Mouse (Mus musculus): ENCODE measurements around the gene Nlgn2. TPM values are rescaled to one million over a fixed set of nuclear protein-coding genes. Genes with fewer than 3 reads are reported as not detected.

The Nlgn2 gene
- polyA plus RNA-seq, 1 experiment, result 14.4 TPM

GRCm38 (mm10) chr11:69846738-69847688 is 9.4 kb upstream of the Nlgn2 start:
- WGBS, result 10% methylated on average over 37 of the region's 37 CpGs
- no peak for DNase-seq
- no peaks in the 10 kb centered on the region for H3K36me3 ChIP-seq (ENCODE audit: control insufficient read depth, insufficient read depth, low read length)
- H3K27ac ChIP-seq (ENCODE audit: control insufficient read depth, insufficient read depth, low read length), result peak overlapping the region; percentile 72
- TF ChIP-seq POLR2A (IDR thresholded peaks at IDR 0.05; ENCODE audit: control insufficient read depth, extremely low read depth, insufficient read depth, low read length, poor library complexity) (0 out of 2 replicates have a peak, but pooled peaks have one; percentile 7), CTCF (IDR thresholded peaks at IDR 0.05; ENCODE audit: borderline replicate concordance, control insufficient read depth, extremely low read depth, insufficient read depth, low read length, poor library complexity) (no peak)
- no peaks in the 10 kb centered on the region for H3K27me3 ChIP-seq (ENCODE audit: control insufficient read depth, insufficient read depth, low read length)
- peaks cover 42% of the 10 kb centered on the region for H3K4me1 ChIP-seq (replicated peaks; ENCODE audit: control insufficient read depth, insufficient read depth, low read length)
- H3K4me3 ChIP-seq (ENCODE audit: control insufficient read depth, insufficient read depth, low read length), result peak overlapping the region; percentile 96

- TF ChIP-seq POLR2A (IDR thresholded peaks at IDR 0.05; ENCODE audit: control insufficient read depth, extremely low read depth, insufficient read depth, low read length, poor library complexity) (peak; percentile 63; the same call in 1 of the 2 replicates), CTCF (IDR thresholded peaks at IDR 0.05; ENCODE audit: borderline replicate concordance, control insufficient read depth, extremely low read depth, insufficient read depth, low read length, poor library complexity) (peak; percentile 28; the same call in 1 of the 2 replicates)
- Histone ChIP-seq H3K27me3 (ENCODE audit: control insufficient read depth, insufficient read depth, low read length) (no peaks in the 10 kb centered on the region), H3K36me3 (ENCODE audit: control insufficient read depth, insufficient read depth, low read length) (no peaks in the 10 kb centered on the region), H3K4me1 (replicated peaks; ENCODE audit: control insufficient read depth, insufficient read depth, low read length) (peaks cover 39% of the 10 kb centered on the region), H3K4me3 (ENCODE audit: control insufficient read depth, insufficient read depth, low read length) (peak within 1 kb of the TSS; percentile 96), H3K27ac (ENCODE audit: control insufficient read depth, insufficient read depth, low read length) (peak within 1 kb of the TSS; percentile 72)
- DNase-seq, result peak; percentile 95
- WGBS, result under 1% methylated on average over 36 of the region's 38 CpGs
Observed at GRCm38 (mm10) chr11:69846198-69846680, 8.7 kb upstream of the Nlgn2 start, which contains the start of gene Plscr3. Gene Plscr3 (plus strand): TSS chr11:69846376.

GRCm38 (mm10) chr11:69838714-69839104 is 1.1 kb upstream of the Nlgn2 start:
- no peak for DNase-seq
- peaks cover 24% of the 10 kb centered on the region for H3K4me1 ChIP-seq (replicated peaks; ENCODE audit: control insufficient read depth, insufficient read depth, low read length)
- no peak overlapping the region for H3K27ac ChIP-seq (ENCODE audit: control insufficient read depth, insufficient read depth, low read length)
- no peaks in the 10 kb centered on the region for H3K36me3 ChIP-seq (ENCODE audit: control insufficient read depth, insufficient read depth, low read length)
- TF ChIP-seq POLR2A (IDR thresholded peaks at IDR 0.05; ENCODE audit: control insufficient read depth, extremely low read depth, insufficient read depth, low read length, poor library complexity), result no peak
- no peak for TF ChIP-seq CTCF (IDR thresholded peaks at IDR 0.05; ENCODE audit: borderline replicate concordance, control insufficient read depth, extremely low read depth, insufficient read depth, low read length, poor library complexity)
- 1% methylated on average over 7 of the region's 7 CpGs for WGBS
- no peaks in the 10 kb centered on the region for H3K27me3 ChIP-seq (ENCODE audit: control insufficient read depth, insufficient read depth, low read length)
- peak overlapping the region; percentile 53 for H3K4me3 ChIP-seq (ENCODE audit: control insufficient read depth, insufficient read depth, low read length)

GRCm38 (mm10) chr11:69837952-69838713 is 549 bp upstream of the Nlgn2 start, which contains the start of gene Tmem256:
Gene Tmem256 (plus strand): TSS chr11:69838514.
- under 1% methylated on average over 34 of the region's 34 CpGs for WGBS
- Histone ChIP-seq H3K27me3 (ENCODE audit: control insufficient read depth, insufficient read depth, low read length) (no peaks in the 10 kb centered on the region), H3K36me3 (ENCODE audit: control insufficient read depth, insufficient read depth, low read length) (no peaks in the 10 kb centered on the region), H3K4me1 (replicated peaks; ENCODE audit: control insufficient read depth, insufficient read depth, low read length) (peaks cover 28% of the 10 kb centered on the region), H3K27ac (ENCODE audit: control insufficient read depth, insufficient read depth, low read length) (no peak within 1 kb of the TSS), H3K4me3 (ENCODE audit: control insufficient read depth, insufficient read depth, low read length) (peak within 1 kb of the TSS; percentile 53)
- TF ChIP-seq CTCF (IDR thresholded peaks at IDR 0.05; ENCODE audit: borderline replicate concordance, control insufficient read depth, extremely low read depth, insufficient read depth, low read length, poor library complexity), result 0 out of 2 replicates have a peak, but pooled peaks have one; percentile 18
- 0 out of 2 replicates have a peak, but pooled peaks have one; percentile 21 for TF ChIP-seq POLR2A (IDR thresholded peaks at IDR 0.05; ENCODE audit: control insufficient read depth, extremely low read depth, insufficient read depth, low read length, poor library complexity)
- peak; percentile 84 for DNase-seq

- TF ChIP-seq POLR2A (IDR thresholded peaks at IDR 0.05; ENCODE audit: control insufficient read depth, extremely low read depth, insufficient read depth, low read length, poor library complexity), result no peak
- no peak for TF ChIP-seq CTCF (IDR thresholded peaks at IDR 0.05; ENCODE audit: borderline replicate concordance, control insufficient read depth, extremely low read depth, insufficient read depth, low read length, poor library complexity)
Observed at GRCm38 (mm10) chr11:69836703-69837576, 644 bp downstream of the Nlgn2 start.

More at GRCm38 (mm10) chr11:69836703-69837576, 644 bp downstream of the Nlgn2 start:
- no peak overlapping the region for H3K27ac ChIP-seq (ENCODE audit: control insufficient read depth, insufficient read depth, low read length)
- DNase-seq, result peak; percentile 28
- 10% methylated on average over 51 of the region's 52 CpGs for WGBS
- no peaks in the 10 kb centered on the region for H3K36me3 ChIP-seq (ENCODE audit: control insufficient read depth, insufficient read depth, low read length)
- peak overlapping the region; percentile 53 for H3K4me3 ChIP-seq (ENCODE audit: control insufficient read depth, insufficient read depth, low read length)
- no peaks in the 10 kb centered on the region for H3K27me3 ChIP-seq (ENCODE audit: control insufficient read depth, insufficient read depth, low read length)
- H3K4me1 ChIP-seq (replicated peaks; ENCODE audit: control insufficient read depth, insufficient read depth, low read length), result peaks cover 28% of the 10 kb centered on the region

Data from thymus, adult 2 months (tissue).